Mouse (Mus musculus): Measurements from ENCODE around the gene Usf1. TPM values are rescaled to one million over a fixed set of nuclear protein-coding genes. Genes with fewer than 3 reads are reported as not detected.

The Usf1 gene
- polyA plus RNA-seq, 1 experiment from 2014 or later, result 72.9 TPM

DNA sequence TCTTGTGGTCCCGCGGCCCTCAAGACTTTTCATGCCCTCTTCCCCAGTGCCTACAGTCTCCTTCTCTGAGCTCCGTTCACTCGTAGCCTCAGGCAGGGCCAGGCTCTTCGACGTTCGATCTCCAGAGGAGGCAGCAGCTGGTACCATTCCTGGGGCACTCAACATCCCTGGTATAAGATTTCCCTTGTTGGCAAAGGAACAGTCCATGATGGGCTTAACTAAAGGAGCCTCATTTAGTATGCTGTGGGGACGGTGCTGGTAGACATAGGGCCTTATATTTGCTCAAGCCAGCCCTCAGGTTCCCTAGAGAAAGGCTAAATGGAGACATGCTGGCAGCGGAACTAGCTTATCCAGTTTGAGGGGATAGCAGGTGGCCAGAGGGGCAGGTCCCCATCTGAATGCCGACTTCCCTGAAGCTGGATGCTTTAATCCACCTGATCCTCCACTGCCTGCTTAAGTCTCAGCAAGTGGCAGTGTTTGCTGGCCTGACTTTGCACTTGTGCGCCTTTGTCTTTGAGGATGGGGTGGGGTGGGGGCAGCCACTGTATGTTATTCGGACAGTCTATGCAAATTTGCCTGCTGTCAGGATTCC, 8.3 kb downstream of the Usf1 start:
- no peaks in the 10 kb centered on the region for H3K9me3 ChIP-seq
- H3K4me2 ChIP-seq, result no peak overlapping the region
- H3K4me1 ChIP-seq, result peaks cover 15% of the 10 kb centered on the region
- H3K9ac ChIP-seq, result no peak overlapping the region
- no peak overlapping the region for H3K4me3 ChIP-seq
- no peaks in the 10 kb centered on the region for H3K27me3 ChIP-seq
- WGBS, result 52% methylated on average over 12 of the region's 12 CpGs
- peak overlapping the region; percentile 77 for H3K27ac ChIP-seq
- ATAC-seq (ENCODE audit: borderline replicate concordance, extremely low read depth, low FRiP score, low TSS enrichment), result peak; percentile 45; the same call in 1 of the 2 replicates
- peaks cover 49% of the 10 kb centered on the region for H3K36me3 ChIP-seq

GRCm38 (mm10) chr1:171419905-171420304, 8.8 kb downstream of the Usf1 start:
- Histone ChIP-seq H3K4me1 (peaks cover 21% of the 10 kb centered on the region), H3K27ac (peak overlapping the region; percentile 77), H3K9me3 (no peaks in the 10 kb centered on the region), H3K9ac (no peak overlapping the region), H3K4me2 (no peak overlapping the region), H3K4me3 (no peak overlapping the region), H3K27me3 (no peaks in the 10 kb centered on the region), H3K36me3 (peaks cover 49% of the 10 kb centered on the region)
- WGBS, result 82% methylated on average over 5 of the region's 5 CpGs
- ATAC-seq (ENCODE audit: borderline replicate concordance, extremely low read depth, low FRiP score, low TSS enrichment), result no peak

GRCm38 (mm10) chr1:171422504-171423095, 11.5 kb downstream of the Usf1 start:
- 75% methylated on average over 8 of the region's 8 CpGs for WGBS
- peak overlapping the region; percentile 20; the same call in 1 of the 2 replicates for H3K27ac ChIP-seq

GRCm38 (mm10) chr1:171424638-171425037, 13.5 kb downstream of the Usf1 start:
- H3K27ac ChIP-seq, result no peak overlapping the region

More at GRCm38 (mm10) chr1:171422504-171423095, 11.5 kb downstream of the Usf1 start:
- Histone ChIP-seq H3K4me2 (no peak overlapping the region), H3K4me3 (no peak overlapping the region), H3K4me1 (peaks cover 26% of the 10 kb centered on the region), H3K36me3 (peaks cover 25% of the 10 kb centered on the region), H3K9me3 (no peaks in the 10 kb centered on the region), H3K9ac (no peak overlapping the region), H3K27me3 (no peaks in the 10 kb centered on the region)
- ATAC-seq (ENCODE audit: borderline replicate concordance, extremely low read depth, low FRiP score, low TSS enrichment), result no peak

DNA sequence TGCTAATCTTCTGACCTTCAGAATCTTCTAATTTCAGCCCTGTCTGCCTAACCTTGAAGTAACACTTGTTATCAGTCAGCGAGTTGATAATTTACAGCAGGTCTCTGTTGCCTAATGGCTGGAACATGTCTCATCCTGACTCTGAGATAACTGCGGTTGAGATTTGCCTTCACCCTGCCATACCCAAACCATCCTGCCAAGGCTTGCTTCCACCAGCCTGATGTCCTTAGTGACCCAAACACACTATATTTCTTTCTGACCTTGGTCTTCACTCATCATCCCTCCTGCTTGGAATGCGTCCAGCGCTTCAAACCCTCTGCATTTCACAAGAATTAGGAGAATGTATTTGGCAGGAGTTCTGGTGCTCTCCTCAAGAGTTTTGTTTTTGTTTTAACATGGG, 14.0 kb downstream of the Usf1 start:
- no peak; the same call in 1 of the 2 replicates for ATAC-seq (ENCODE audit: borderline replicate concordance, extremely low read depth, low FRiP score, low TSS enrichment)
- 35% methylated on average over 4 of the region's 4 CpGs for WGBS

More at GRCm38 (mm10) chr1:171424638-171425037, 13.5 kb downstream of the Usf1 start:
- Histone ChIP-seq H3K4me3 (no peak overlapping the region), H3K4me1 (peaks cover 18% of the 10 kb centered on the region), H3K4me2 (no peak overlapping the region), H3K9me3 (no peaks in the 10 kb centered on the region), H3K27me3 (no peaks in the 10 kb centered on the region), H3K9ac (no peak overlapping the region), H3K36me3 (peaks cover 9% of the 10 kb centered on the region; the same call in 1 of the 2 replicates)
- ATAC-seq (ENCODE audit: borderline replicate concordance, extremely low read depth, low FRiP score, low TSS enrichment), result no peak
- WGBS, result 34% methylated on average over 5 of the region's 5 CpGs

GRCm38 (mm10) chr1:171432158-171432557, 21.0 kb downstream of the Usf1 start:
- Histone ChIP-seq H3K36me3 (no peaks in the 10 kb centered on the region), H3K4me3 (no peak overlapping the region), H3K4me1 (peaks cover 14% of the 10 kb centered on the region), H3K9me3 (no peaks in the 10 kb centered on the region), H3K27ac (no peak overlapping the region), H3K4me2 (no peak overlapping the region), H3K9ac (no peak overlapping the region), H3K27me3 (no peaks in the 10 kb centered on the region)
- WGBS, result 75% methylated on average over 5 of the region's 5 CpGs
- ATAC-seq (ENCODE audit: borderline replicate concordance, extremely low read depth, low FRiP score, low TSS enrichment), result no peak

More for the DNA sequence above, 14.0 kb downstream of the Usf1 start:
- H3K4me3 ChIP-seq, result no peak overlapping the region
- H3K27me3 ChIP-seq, result no peaks in the 10 kb centered on the region
- 0 out of 2 replicates have a peak, but pooled peaks cover 4% of the 10 kb centered on the region for H3K36me3 ChIP-seq
- H3K4me1 ChIP-seq, result peaks cover 14% of the 10 kb centered on the region; the same call in 1 of the 2 replicates
- H3K9me3 ChIP-seq, result no peaks in the 10 kb centered on the region
- no peak overlapping the region for H3K27ac ChIP-seq
- H3K9ac ChIP-seq, result no peak overlapping the region
- H3K4me2 ChIP-seq, result no peak overlapping the region

DNA sequence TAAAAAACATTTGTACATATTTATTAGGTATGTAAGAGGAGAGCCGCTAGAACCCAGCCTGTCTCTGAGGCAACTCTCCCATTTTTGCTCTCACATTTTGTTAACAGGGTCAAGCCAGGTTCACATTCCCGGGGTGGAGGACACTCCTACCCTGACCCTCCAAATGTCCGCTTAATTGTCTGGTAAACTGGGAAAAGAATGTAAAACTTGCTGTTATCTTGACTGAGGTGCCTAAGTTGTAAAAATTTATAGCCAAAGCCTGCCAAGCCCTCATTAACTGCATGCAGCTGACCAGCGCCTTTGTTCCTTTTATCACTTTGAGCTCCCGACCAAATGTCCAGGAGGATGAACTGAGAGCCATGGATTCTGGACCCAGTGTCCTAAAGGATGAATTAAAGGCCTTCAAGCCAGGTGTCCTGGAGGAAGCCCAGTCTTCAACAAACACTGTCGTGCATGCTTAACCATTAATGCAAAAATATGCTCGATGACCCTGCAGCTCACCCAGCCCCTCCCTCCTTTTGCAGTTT, 24.2 kb downstream of the Usf1 start:
- no peaks in the 10 kb centered on the region for H3K36me3 ChIP-seq
- no peaks in the 10 kb centered on the region for H3K27me3 ChIP-seq
- no peak overlapping the region for H3K4me2 ChIP-seq
- H3K9me3 ChIP-seq, result no peaks in the 10 kb centered on the region
- 26% methylated on average over 7 of the region's 7 CpGs for WGBS
- H3K27ac ChIP-seq, result no peak overlapping the region; the same call in 1 of the 2 replicates
- ATAC-seq (ENCODE audit: borderline replicate concordance, extremely low read depth, low FRiP score, low TSS enrichment), result no peak
- H3K4me3 ChIP-seq, result no peak overlapping the region
- H3K9ac ChIP-seq, result no peak overlapping the region
- peaks cover 29% of the 10 kb centered on the region for H3K4me1 ChIP-seq

- Histone ChIP-seq H3K4me2 (no peak overlapping the region), H3K9me3 (no peaks in the 10 kb centered on the region), H3K27me3 (no peaks in the 10 kb centered on the region), H3K27ac (no peak overlapping the region; the same call in 1 of the 2 replicates), H3K36me3 (no peaks in the 10 kb centered on the region), H3K4me1 (peaks cover 36% of the 10 kb centered on the region), H3K4me3 (no peak overlapping the region), H3K9ac (no peak overlapping the region)
- 39% methylated on average over 1 of the region's 1 CpGs for WGBS
- ATAC-seq (ENCODE audit: borderline replicate concordance, extremely low read depth, low FRiP score, low TSS enrichment), result no peak
Measured at GRCm38 (mm10) chr1:171435974-171436373, 24.9 kb downstream of the Usf1 start.

- H3K4me2 ChIP-seq, result peak within 1 kb of the TSS; percentile 66
- H3K4me3 ChIP-seq, result peak within 1 kb of the TSS; percentile 55
- H3K9me3 ChIP-seq, result no peaks in the 10 kb centered on the region
- WGBS, result 1% methylated on average over 46 of the region's 46 CpGs
- no peaks in the 10 kb centered on the region for H3K36me3 ChIP-seq
- H3K9ac ChIP-seq, result peak within 1 kb of the TSS; percentile 62
- peaks cover 50% of the 10 kb centered on the region for H3K4me1 ChIP-seq
- peak within 1 kb of the TSS; percentile 90 for H3K27ac ChIP-seq
- no peaks in the 10 kb centered on the region for H3K27me3 ChIP-seq
- ATAC-seq (ENCODE audit: borderline replicate concordance, extremely low read depth, low FRiP score, low TSS enrichment), result peak; percentile 79
Measured at GRCm38 (mm10) chr1:171437264-171438013, 26.3 kb downstream of the Usf1 start, which contains the start of gene F11r. F11r (plus strand) TSS chr1:171437535.

DNA sequence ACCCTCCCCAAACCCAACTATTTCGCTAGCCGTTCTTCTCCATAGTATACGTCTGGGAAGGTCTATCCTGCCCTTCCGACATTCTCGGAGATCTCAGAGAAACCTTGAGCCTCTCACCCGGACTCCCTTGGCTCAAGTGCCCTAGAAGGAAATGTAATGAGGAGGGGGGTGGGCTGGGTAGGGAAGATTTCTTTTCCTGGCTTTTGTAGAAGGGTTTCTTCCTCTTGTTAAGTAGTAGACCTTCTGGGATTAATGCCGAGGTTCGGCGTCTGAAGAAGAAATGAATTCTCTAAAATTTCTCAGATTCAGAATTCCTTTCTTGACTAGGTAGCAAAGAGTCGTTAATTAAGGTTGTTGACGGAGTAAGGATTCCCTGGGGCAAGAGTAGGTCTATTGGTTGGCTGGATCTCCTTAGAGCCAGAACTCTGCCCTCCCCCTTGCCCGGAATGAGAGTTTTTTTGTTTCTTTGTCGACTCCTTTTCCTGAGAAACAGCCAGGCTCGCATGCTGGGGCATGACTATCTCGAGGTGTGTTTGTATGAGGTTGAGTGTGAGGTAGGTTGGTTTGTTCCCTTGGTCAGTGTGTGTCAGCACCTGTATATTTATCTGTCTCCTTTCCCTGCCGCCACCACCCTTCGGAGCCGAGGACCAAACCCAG, 27.0 kb downstream of the Usf1 start:
- peak overlapping the region; percentile 90 for H3K27ac ChIP-seq
- H3K27me3 ChIP-seq, result no peaks in the 10 kb centered on the region
- H3K4me1 ChIP-seq, result peaks cover 50% of the 10 kb centered on the region
- 5% methylated on average over 18 of the region's 18 CpGs for WGBS
- H3K4me3 ChIP-seq, result peak overlapping the region; percentile 55
- H3K9ac ChIP-seq, result peak overlapping the region; percentile 62
- ATAC-seq (ENCODE audit: borderline replicate concordance, extremely low read depth, low FRiP score, low TSS enrichment), result no peak
- no peaks in the 10 kb centered on the region for H3K9me3 ChIP-seq
- no peaks in the 10 kb centered on the region for H3K36me3 ChIP-seq
- H3K4me2 ChIP-seq, result peak overlapping the region; percentile 66

GRCm38 (mm10) chr1:171439072-171439471, 28.0 kb downstream of the Usf1 start:
- Histone ChIP-seq H3K4me3 (peak overlapping the region; percentile 55), H3K9ac (peak overlapping the region; percentile 62; the same call in 1 of the 2 replicates), H3K9me3 (0 out of 2 replicates have a peak, but pooled peaks cover 4% of the 10 kb centered on the region), H3K4me1 (peaks cover 50% of the 10 kb centered on the region), H3K27me3 (no peaks in the 10 kb centered on the region), H3K27ac (peak overlapping the region; percentile 90), H3K4me2 (peak overlapping the region; percentile 66), H3K36me3 (no peaks in the 10 kb centered on the region)
- ATAC-seq (ENCODE audit: borderline replicate concordance, extremely low read depth, low FRiP score, low TSS enrichment), result no peak
- WGBS, result 23% methylated on average over 8 of the region's 8 CpGs

All from lung, embryonic 15.5 days (tissue).